Mouse (Mus musculus): ENCODE measurements around the gene Epb41l2.

Gene Epb41l2

DNA sequence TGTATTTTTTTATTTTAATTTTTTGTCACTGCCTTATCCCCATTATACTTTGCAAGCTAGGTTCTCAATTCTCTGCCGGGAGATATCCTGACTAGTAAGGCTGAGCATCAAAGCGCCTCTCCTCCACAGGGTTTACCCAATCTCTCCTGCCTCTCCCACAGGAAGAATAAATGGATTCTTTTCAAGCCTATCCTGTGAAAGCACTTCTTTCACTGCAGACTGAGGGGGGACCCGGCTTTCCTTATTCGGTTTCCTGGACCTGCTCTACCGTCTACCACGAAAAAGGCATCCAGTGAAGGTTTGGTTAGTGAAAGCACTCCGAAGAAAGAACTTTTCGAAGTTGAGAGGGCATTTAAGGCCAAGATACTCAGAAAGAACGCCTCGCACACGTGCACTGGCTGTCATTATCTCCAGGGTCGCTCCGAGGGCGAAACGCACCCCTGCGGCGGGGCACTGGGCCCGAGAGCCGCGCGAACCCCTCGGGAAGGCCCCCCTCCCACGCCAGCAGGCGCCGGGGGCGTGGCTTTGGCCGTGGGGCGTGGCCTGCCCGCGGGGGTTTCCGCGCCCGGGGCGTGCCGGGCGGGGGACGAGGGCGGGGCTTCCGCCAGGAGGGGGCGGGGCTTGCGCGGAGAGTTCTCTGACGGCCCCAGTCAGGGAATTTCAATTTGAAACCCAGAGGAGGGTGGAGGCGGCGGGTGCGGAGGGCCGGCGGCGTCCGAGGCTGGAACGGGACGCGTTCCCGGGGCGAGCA, at the start of gene Epb41l2:
Gene Epb41l2, plus strand, starts transcription at position 591 of the 751 bp plus-strand sequence.
- peak; percentile 92 to 94 for DNase-seq (ENCODE audit: low spot score in 2 of 2)

DNA sequence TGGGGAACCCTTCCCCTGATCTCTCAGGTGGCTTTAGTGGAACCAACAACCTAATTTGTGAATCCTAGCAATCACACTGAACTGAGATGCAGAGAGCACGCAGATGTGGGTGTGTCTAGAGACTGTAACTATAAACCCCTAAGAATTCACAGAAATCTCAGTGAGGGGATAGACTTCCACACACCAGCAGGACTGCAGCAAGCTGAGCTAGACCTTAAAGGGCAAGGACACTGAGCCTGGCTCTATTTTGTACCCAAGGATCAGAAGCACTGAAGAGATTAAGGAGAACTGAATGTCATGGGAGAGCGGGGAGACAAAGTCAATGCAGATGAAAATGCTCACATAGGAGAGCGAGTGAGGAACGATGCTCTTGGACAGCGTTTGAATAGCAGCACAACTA, 49.6 kb upstream of the Epb41l2 start:
- DNase-seq (ENCODE audit: low spot score in 2 of 2) = no peak

DNA sequence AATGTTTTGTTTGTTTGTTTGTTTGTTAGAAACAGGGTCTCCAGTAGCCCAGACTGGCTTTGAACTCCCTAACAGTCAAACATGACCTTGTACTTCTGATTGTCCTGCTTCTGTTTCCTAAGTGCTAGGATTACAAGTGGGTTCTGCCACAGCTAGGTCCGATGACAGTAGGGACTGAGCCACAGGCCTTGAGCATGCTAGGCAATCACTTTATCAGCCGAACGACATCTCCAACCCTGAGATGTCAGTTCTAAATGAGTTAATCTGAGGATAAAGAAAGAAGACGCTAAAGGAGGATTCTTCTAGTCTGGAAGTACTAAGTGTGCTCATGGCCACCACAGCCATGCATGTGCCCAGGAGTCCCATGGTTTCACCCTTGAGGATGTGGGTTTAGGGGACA, 48.9 kb upstream of the Epb41l2 start:
- no peak for DNase-seq (ENCODE audit: low spot score in 2 of 2)

GRCm38 (mm10) chr10:25311554-25312212, 47.9 kb upstream of the Epb41l2 start:
- DNase-seq (ENCODE audit: low spot score in 2 of 2) = no peak

- no peak for DNase-seq (ENCODE audit: low spot score in 2 of 2)
Measured at GRCm38 (mm10) chr10:25313856-25314584, 45.6 kb upstream of the Epb41l2 start.

DNA sequence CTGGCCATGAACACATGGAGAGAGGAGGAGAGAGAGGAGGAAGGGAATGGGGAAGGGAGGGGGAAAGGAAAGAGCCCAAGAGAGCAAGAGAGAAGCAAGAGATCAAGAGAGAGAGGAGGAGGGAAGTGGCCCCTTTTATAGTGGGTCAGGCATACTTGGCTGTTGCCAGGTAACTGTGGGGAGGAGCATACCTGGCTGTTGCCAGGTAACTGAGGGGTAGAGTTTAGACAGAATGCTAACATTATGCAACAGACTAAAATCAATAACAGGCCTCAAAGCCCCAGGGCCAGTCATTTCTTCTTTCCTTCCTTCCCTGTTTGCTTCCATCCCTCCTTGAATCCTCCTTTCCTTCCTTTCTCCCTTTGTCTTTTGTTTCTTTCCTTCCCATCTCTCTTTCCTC, 41.9 kb upstream of the Epb41l2 start:
- DNase-seq (ENCODE audit: low spot score in 2 of 2) = no peak

- no peak for DNase-seq (ENCODE audit: low spot score in 2 of 2)
Measured at GRCm38 (mm10) chr10:25318405-25318804, 41.2 kb upstream of the Epb41l2 start.

- DNase-seq (ENCODE audit: low spot score in 2 of 2) = no peak
Measured at GRCm38 (mm10) chr10:25319531-25319930, 40.1 kb upstream of the Epb41l2 start.

DNA sequence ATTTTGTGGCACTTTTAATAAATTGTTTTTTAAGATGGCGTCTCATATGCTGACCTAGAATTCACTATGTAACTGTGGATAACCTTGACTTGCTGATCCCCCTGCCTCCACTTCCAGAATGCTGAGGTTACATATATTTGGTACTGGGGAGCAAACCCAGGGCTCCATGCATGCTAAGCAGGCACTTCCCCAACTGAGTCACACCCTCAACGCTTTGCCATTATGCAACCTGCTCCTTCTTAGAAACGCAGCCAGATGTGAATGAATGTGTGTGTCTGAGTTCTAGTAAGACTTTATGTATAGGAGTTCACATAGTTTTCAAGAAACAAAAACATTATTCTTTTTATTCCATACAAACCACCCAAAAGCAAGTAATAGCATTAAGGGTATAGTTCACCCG, 38.4 kb upstream of the Epb41l2 start:
- DNase-seq (ENCODE audit: low spot score in 2 of 2) = no peak

- peak; percentile 32 to 40 for DNase-seq (ENCODE audit: low spot score in 2 of 2)
Measured at GRCm38 (mm10) chr10:25325690-25326089, 33.9 kb upstream of the Epb41l2 start.

- no peak for DNase-seq (ENCODE audit: low spot score in 2 of 2)
Measured at GRCm38 (mm10) chr10:25327511-25327910, 32.1 kb upstream of the Epb41l2 start.

DNA sequence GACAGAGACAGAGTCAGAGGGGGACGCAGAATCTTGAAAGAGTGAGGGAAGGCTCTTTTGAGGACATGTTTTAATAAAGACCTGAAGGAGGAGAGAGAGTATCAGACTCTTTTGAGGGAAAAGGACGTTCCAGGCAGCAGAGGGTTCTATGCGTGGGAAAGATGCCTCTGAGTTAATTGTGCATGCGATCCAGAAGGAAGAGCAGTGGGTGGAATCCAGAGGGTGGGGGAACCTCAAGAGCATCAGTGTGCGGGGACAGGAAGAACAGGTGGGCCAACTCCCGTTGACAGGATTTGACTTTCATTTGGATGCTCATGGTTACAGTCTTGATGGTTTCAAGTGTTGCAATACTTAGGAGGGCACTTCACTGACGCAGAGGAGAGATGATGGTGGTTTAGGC, 29.5 kb upstream of the Epb41l2 start:
- no peak for DNase-seq (ENCODE audit: low spot score in 2 of 2)

DNA sequence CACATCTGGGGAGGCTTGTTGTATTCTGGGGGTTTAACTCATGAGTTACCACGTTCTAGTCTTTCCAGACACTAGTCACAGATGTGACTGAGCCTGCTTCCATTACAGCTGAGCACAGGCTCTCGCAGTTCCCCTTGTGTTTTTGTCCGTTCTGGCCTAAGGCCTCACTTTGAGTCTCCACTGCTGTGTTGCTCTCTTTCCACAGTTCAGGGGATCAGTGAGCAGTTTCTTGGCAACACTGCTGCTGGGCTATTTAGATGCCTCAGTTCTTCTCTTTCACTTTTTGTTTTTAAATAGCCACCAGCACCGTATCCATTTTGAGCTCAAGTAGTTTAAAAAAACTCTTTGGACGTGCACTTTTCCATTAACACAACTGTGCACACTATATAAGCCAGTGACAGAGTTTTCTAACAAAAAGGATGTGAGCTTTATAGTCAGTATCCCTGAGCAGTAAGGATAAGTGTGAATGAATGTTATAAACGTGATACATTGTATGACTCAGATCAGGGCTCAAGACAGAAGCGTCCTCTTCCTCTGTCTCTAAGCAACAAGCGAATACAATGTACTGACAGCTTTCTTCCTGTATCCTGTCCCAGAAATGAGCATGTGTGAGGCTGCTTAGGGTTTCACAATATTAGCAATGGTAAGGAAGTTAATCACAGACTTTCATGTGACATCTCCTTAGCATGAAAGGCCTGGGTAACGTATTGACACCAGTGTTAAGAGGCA, 28.1 kb upstream of the Epb41l2 start:
- no peak for DNase-seq (ENCODE audit: low spot score in 2 of 2)

- DNase-seq (ENCODE audit: low spot score in 2 of 2) = no peak
Measured at GRCm38 (mm10) chr10:25333390-25334079, 26.1 kb upstream of the Epb41l2 start.

DNA sequence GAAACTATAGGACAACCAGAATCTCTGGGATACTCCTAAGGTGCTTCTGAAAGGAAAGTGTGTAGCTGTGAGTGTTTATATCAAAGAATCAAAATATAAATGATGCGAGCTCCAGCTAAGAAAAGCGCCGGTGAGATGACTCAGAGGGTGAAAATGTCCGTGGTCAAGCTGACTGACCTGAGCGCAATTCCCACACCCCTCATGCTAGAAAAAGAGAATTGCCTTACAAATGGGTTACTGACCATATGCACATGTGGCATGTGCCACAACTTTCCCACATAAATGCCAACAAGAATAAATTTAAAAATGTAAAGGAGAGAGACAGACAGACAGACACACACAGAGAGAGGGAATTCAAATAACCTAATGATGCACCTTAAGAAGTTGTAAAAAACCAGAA, 18.9 kb upstream of the Epb41l2 start:
- DNase-seq (ENCODE audit: low spot score in 2 of 2) = no peak

DNA sequence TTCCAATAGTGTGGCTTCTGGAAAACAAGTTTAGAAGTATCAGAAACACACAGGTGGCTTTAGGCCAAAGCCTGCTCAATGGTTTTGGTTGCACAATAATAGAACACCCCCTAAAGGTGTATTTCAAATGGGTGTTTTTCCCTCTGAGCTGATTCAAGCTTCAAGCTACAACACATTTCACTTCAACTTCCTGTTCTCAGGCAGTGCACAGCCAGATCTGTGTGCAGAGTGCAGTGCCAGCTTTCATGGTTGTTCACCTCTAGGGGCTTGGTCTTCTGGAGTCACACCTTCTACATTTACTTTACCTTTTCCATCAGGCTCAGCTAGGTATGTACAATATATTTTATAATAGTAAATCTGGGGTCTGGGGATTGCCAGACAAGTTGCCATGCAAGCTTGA, 16.8 kb upstream of the Epb41l2 start:
- no peak for DNase-seq (ENCODE audit: low spot score in 2 of 2)

DNA sequence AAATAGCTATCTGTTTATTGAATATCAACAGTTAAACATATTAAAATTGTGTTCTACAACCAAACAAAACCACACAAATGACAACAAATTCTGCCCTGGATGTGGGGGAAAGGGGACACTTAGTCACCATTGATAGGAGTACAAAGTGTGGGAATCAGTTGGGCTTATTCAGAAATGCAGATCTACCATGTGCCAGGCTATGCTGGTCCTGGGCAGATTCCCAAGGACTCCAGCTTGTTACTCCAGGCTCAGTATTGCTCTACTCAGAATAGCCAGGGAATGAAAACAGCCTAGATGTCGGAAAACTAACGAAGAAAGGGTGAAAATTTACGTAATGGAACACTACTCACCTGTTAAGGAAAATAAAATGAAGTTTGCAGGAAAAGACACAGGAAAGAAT, 5.7 kb upstream of the Epb41l2 start:
- peak; percentile 68 to 72 for DNase-seq (ENCODE audit: low spot score in 2 of 2)

- no peak for DNase-seq (ENCODE audit: low spot score in 2 of 2)
Measured at GRCm38 (mm10) chr10:25354390-25354789, 5.2 kb upstream of the Epb41l2 start.

GRCm38 (mm10) chr10:25359959-25360811, 587 bp downstream of the Epb41l2 start:
- DNase-seq (ENCODE audit: low spot score in 2 of 2) = peak; percentile 35 to 48

DNA sequence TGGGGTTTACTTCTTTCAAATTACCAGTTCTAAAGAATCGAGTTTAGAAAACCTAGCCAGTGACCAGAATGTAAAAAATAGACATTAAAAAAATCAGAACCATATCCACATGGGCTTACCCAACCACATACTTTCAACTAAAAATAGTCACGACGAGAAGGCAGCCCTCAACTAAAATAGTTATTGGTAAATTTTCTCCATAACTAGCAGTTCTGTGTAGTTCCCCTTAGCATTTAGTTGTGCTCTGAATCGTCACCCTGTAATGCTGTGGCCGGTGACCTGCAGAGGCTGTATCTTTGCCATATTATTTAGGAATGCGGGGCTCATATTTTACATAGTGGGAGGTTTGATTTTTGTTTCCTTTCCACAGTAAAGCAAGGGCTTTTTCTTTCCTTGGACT, 2.6 kb downstream of the Epb41l2 start:
- no peak for DNase-seq (ENCODE audit: low spot score in 2 of 2)

GRCm38 (mm10) chr10:25365158-25365557, 5.6 kb downstream of the Epb41l2 start:
- no peak for DNase-seq (ENCODE audit: low spot score in 2 of 2)
